Mouse (Mus musculus) CH12F3 (cell line): ENCODE measurements at regions not wholly inside any gene's neighbourhood (a gene's known extent, or its start where the extent isn't known, plus 50 kb on each side); places are given as distances from the start of the nearest gene placed in this dataset.
"Not testable (repeated sequence)": the region's sequence is repeated elsewhere in the genome, so short reads cannot be mapped to it uniquely, and the experiment has no call there.

Source experiments
- in situ Hi-C: fragments of 300-500 bp; cut with MboI; formaldehyde crosslinking; loops from 2 replicates; pipeline ENCODE4 v1.14.3; 2020; ENCODE audit warnings: low sequenced_read_pairs

DNA sequence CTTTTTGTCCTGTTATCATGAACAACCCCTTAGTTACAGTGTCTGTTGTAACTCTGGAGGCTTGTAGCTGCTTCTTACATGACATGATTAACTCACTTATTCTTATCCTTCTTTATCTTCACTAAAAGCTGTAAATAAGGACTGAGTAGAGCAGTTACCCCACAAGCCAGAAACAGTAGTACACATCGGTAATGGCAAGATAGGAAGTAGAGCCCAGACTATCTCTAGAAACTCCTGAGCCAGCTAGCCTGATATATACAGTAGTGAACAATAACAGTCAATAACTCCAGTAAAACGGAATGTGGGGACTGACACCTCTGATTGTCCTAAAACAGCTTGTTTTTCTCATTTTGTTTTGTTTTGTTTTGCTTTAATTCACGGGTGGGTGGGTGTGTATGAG, 80.9 kb upstream of the Adss start:
- in situ Hi-C loops = not testable (repeated sequence)

DNA sequence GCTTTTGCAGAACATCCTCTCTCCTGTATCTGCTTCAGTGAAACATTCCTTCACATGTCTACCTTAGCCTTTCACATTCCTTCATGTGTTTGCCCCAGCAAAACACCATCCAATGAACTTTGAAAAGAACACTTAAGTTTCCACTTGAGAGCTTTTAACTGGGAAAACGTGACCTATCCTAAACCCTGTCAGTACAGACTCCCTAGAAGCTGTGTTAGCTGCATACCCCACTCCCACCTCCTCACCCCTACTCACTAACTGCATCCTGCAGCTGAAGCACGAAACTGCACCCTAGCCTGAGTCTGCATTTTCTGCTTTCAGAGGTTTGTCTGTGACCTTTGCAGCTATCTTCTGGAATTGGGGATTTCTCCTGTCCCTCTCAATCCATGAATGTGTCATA, 81.7 kb upstream of the Catspere2 start:
- in situ Hi-C loops = no loop called here

DNA sequence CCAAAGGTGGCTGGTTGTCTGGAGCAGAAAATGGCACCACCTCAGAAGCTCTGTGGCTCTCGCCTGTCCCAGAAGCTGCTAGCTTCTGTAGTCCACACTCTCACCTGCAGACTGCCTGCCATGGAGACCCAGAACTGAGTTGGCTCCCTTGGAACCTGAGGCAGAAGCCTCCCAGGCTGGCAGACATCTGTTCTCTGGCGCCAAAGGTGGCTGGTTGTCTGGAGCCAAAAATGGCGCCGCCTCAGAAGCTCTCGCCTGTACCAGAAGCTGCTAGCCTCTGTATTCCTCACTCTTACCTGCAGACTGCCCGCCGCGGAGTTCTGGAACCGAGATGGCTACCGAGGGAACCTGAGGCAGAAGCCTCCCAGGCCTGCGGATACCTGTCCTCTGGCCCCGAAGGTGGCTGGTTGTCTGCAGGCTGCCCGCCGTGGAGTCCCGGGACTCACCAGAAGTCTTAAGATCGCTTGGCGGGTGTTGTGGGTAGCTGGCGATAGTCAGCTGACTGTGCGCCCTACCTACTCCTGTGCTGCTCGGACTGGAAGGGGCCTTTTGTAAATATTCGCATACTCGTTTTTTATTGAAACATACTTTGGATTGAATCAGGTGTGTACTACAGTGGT, 54.7 kb upstream of the Catspere2 start:
- in situ Hi-C loops = loop anchor here (25.0 kb wide), 1 partner anchor 534 kb away; no protein-coding TSS in a partner anchor
